Mouse (Mus musculus) neural tube, embryonic 12.5 days (tissue): ENCODE measurements around the gene Gngt2. TPM values are rescaled to one million over a fixed set of nuclear protein-coding genes. Genes with fewer than 3 reads are reported as not detected.
A peak's percentile ranks its signal among the peaks of the same experiment; 100 is the strongest.

Experiments used
- ATAC-seq: fragments of 200-750 bp; cut with Nextera tagmentation; 2 replicates; pipeline ENCODE4 v1.8.0; 2017; ENCODE audit warnings: low read depth, mild to moderate bottlenecking, moderate TSS enrichment, moderate library complexity; ENCODE audit not compliant: low FRiP score
- H3K27ac ChIP-seq: fragments of 300-500 bp; sonication (generic); 2 replicates; pipeline ENCODE4 v1.5.1; 2016
- H3K27me3 ChIP-seq: fragments of 300-500 bp; sonication (generic); replicated peaks from 2 replicates; pipeline ENCODE4 v1.6.1; 2016; ENCODE audit warnings: mild to moderate bottlenecking
- H3K36me3 ChIP-seq: fragments of 300-500 bp; sonication (generic); 2 replicates; pipeline ENCODE4 v1.6.1; 2016; ENCODE audit warnings: mild to moderate bottlenecking
- H3K4me1 ChIP-seq: fragments of 300-500 bp; sonication (generic); 2 replicates; pipeline ENCODE4 v1.6.1; 2016
- H3K4me2 ChIP-seq: fragments of 300-500 bp; sonication (generic); replicated peaks from 2 replicates; pipeline ENCODE4 v1.6.1; 2016; ENCODE audit warnings: mild to moderate bottlenecking
- H3K4me3 ChIP-seq: fragments of 300-500 bp; sonication (generic); 2 replicates; pipeline ENCODE4 v1.5.1; 2016
- H3K9ac ChIP-seq: fragments of 300-500 bp; sonication (generic); 2 replicates; pipeline ENCODE4 v1.6.1; 2016; ENCODE audit warnings: mild to moderate bottlenecking
- H3K9me3 ChIP-seq: fragments of 300-500 bp; sonication (generic); 2 replicates; pipeline ENCODE4 v1.6.1; 2016; ENCODE audit warnings: mild to moderate bottlenecking
- WGBS: fragments of 180-500 bp; shearing (Covaris S2); methylation state at CpG from one replicate; pipeline ENCODE4 v1.1.7; 2016; 5-methylcytosine and 5-hydroxymethylcytosine counted together
- polyA plus RNA-seq: library from polyadenylated mRNA; unstranded; fragments of >200 nt; fragmentation: Nextera tagmentation; extraction: Ambion mirVana; gene quantifications from 2 replicates; pipeline ENCODE4 v1.2.1, GENCODE M21; 2016

Gene Gngt2
- polyA plus RNA-seq, 1 experiment from 2014 or later, result 5.3 TPM

- Histone ChIP-seq H3K4me2 (no peak overlapping the region), H3K27me3 (peaks cover 75% of the 10 kb centered on the region), H3K9ac (no peak overlapping the region), H3K4me1 (peaks cover 22% of the 10 kb centered on the region), H3K9me3 (no peaks in the 10 kb centered on the region), H3K4me3 (no peak overlapping the region), H3K27ac (no peak overlapping the region), H3K36me3 (no peaks in the 10 kb centered on the region)
- ATAC-seq, result no peak
- WGBS, result 26% methylated on average over 15 of the region's 15 CpGs
Measured at GRCm38 (mm10) chr11:95834742-95835710, 2.0 kb upstream of the Gngt2 start.

DNA sequence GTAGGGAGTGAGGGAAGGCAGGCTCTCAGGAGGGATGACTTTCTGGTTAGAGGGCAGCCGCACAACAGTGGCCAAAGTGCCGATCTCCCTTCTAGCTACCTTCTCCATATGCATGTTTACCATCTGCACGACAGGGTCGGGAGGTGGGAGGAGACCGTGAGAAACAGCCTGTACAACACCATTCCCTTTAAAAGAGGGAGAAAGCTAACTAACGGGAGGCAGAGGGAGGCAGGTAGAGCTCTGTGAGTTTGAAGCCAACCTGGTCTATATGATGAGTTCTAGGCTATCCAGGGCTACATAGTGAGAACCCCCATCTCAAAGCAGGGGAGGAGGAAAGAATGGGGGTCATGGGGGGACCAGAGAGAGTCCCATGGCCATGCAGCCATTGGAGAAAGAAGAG, 1.2 kb upstream of the Gngt2 start:
- 40% methylated on average over 6 of the region's 6 CpGs for WGBS
- H3K27me3 ChIP-seq, result peaks cover 67% of the 10 kb centered on the region
- peaks cover 16% of the 10 kb centered on the region for H3K4me1 ChIP-seq
- no peaks in the 10 kb centered on the region for H3K9me3 ChIP-seq
- no peak for ATAC-seq
- no peak overlapping the region for H3K27ac ChIP-seq
- H3K9ac ChIP-seq, result no peak overlapping the region
- no peak overlapping the region for H3K4me2 ChIP-seq
- no peaks in the 10 kb centered on the region for H3K36me3 ChIP-seq
- no peak overlapping the region for H3K4me3 ChIP-seq

DNA sequence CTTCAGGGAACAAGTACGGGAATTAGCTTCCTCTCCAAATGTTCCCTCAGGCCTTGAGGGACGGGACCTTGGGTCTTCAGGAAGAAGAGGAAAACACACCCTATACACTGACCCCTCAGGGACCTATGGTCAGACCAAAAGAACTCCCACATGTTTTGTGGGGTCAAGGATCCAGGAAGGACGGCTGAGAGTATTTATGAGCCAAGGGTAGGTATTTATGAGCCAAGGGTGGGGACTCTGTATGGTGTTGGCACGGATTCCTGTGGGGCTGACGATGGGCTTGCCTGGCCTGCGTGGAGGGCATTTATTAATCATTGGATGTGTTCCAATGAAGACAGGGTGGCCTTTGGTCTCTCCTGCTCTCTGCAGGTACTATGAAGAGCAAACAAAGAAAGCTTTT, 583 bp upstream of the Gngt2 start:
- Histone ChIP-seq H3K4me1 (peaks cover 10% of the 10 kb centered on the region), H3K9me3 (no peaks in the 10 kb centered on the region), H3K27me3 (peaks cover 61% of the 10 kb centered on the region), H3K9ac (no peak overlapping the region), H3K27ac (no peak overlapping the region), H3K4me3 (no peak overlapping the region), H3K4me2 (no peak overlapping the region), H3K36me3 (no peaks in the 10 kb centered on the region)
- WGBS, result 57% methylated on average over 6 of the region's 6 CpGs
- ATAC-seq, result no peak

- 77% methylated on average over 4 of the region's 4 CpGs for WGBS
- ATAC-seq, result no peak
- Histone ChIP-seq H3K4me2 (no peak overlapping the region), H3K27me3 (peaks cover 43% of the 10 kb centered on the region), H3K9me3 (no peaks in the 10 kb centered on the region), H3K4me3 (no peak overlapping the region), H3K27ac (no peak overlapping the region), H3K36me3 (no peaks in the 10 kb centered on the region), H3K9ac (no peak overlapping the region), H3K4me1 (peaks cover 7% of the 10 kb centered on the region)
Measured at GRCm38 (mm10) chr11:95838598-95838997, 1.6 kb downstream of the Gngt2 start.

DNA sequence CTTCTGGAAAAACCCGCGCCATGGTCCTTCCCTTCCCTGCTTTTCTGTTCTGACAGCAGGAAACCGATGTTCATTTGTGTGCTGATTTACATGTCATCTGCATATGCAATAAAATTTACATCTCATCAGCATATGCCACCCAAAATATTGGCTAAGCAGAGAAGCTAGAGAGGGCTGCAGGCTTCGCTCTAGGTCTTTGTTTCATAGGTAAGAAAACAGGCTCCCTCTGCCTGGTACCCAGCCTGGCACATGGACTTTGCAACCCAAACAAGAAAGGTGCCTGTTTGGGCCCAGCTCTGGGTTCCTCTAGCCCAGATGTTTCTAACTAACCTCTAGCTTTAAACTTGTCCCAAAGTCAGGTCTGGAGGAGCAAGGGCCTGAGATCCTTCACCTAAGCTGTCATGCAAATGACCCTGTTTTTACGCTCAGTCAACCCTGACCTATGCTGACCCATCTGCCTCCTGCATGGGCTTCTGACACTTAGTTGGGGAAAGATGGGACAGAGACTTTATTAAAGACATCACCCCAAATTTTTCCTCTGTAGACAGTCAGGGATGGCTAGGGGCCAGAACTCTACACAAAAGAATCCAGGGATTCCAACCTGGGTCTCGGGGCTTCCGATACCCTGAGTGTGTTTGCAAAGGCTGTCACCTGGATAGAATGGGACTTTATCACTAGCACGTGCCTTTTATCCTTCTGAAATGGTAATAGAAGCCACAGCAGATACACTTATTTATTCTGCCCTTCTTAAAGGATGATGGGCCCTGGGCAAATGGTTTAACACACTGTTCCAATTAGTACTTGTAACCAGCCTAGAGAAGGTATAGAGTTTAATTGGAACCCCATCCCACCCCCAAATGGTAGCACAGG, 2.2 kb downstream of the Gngt2 start:
- H3K27ac ChIP-seq, result no peak overlapping the region
- H3K27me3 ChIP-seq, result peaks cover 36% of the 10 kb centered on the region
- no peaks in the 10 kb centered on the region for H3K36me3 ChIP-seq
- ATAC-seq, result no peak
- no peak overlapping the region for H3K4me3 ChIP-seq
- no peaks in the 10 kb centered on the region for H3K9me3 ChIP-seq
- H3K9ac ChIP-seq, result no peak overlapping the region
- H3K4me1 ChIP-seq, result peaks cover 2% of the 10 kb centered on the region
- 72% methylated on average over 8 of the region's 8 CpGs for WGBS
- no peak overlapping the region for H3K4me2 ChIP-seq

- Histone ChIP-seq H3K27ac (no peak overlapping the region), H3K27me3 (peaks cover 20% of the 10 kb centered on the region), H3K4me2 (no peak overlapping the region), H3K36me3 (no peaks in the 10 kb centered on the region), H3K4me3 (no peak overlapping the region), H3K9me3 (no peaks in the 10 kb centered on the region), H3K4me1 (no peaks in the 10 kb centered on the region), H3K9ac (no peak overlapping the region)
- 73% methylated on average over 5 of the region's 5 CpGs for WGBS
- no peak for ATAC-seq
Measured at GRCm38 (mm10) chr11:95840694-95841497, 3.9 kb downstream of the Gngt2 start.

DNA sequence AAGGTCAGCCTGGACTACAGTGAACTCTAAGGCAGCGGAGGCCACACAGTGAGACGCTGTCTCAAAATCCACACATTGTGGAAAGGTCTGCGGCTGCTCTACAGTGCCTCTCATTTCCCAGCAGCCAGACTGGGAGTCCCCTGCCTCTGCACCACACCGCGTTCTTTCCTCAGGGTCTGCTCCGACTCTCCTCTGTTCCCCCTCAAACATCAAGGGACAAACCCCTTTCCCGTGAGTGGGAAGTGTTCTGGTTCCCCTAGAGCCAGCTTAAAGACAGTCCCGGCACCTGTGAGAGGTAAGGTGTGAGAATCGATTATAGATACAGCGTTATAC, 4.4 kb downstream of the Gngt2 start:
- H3K27me3 ChIP-seq, result peaks cover 14% of the 10 kb centered on the region
- WGBS, result 61% methylated on average over 10 of the region's 10 CpGs
- H3K4me3 ChIP-seq, result no peak overlapping the region
- H3K4me2 ChIP-seq, result peak overlapping the region; percentile 22; the same call in 1 of the 2 replicates
- no peak overlapping the region for H3K9ac ChIP-seq
- no peaks in the 10 kb centered on the region for H3K36me3 ChIP-seq
- H3K9me3 ChIP-seq, result no peaks in the 10 kb centered on the region
- no peak overlapping the region for H3K27ac ChIP-seq
- no peaks in the 10 kb centered on the region for H3K4me1 ChIP-seq
- ATAC-seq, result no peak

DNA sequence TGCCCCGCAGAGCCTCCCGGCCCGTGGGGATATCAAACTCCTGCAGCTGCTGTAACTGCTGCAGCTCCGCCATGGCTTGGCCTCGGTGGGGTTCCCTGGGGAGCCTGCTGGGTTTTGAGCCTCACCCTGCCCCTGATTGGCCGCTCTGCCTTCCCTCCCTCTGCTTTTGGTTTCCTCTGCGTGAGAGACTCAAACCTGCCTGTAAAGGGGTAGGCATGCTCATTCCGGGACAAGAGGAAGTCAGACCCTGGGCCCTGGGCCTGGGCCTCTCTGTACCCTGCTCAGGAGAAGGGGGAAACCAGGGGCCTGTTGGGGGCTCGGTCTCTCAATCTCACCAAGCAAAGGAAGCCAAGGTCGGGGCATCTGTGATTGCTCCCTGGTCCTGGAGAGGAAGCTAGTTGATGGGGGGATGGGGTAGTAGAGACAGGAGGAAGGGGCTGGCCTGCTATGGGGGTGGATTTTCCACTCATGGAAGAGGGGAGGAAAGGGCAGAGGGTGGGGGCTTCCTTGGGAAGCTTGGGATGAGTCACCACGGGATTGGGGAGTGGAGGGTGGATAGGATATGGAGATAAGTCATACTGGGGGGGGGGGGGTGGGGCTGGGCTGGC, 5.2 kb downstream of the Gngt2 start, which contains the start of gene Abi3:
TSS of gene Abi3 (minus strand) at position 403 of the 608 bp plus-strand sequence.
- no peak within 1 kb of the TSS for H3K4me3 ChIP-seq
- no peak within 1 kb of the TSS for H3K9ac ChIP-seq
- H3K27ac ChIP-seq, result no peak within 1 kb of the TSS
- no peak for ATAC-seq
- WGBS, result 12% methylated on average over 11 of the region's 11 CpGs
- H3K36me3 ChIP-seq, result no peaks in the 10 kb centered on the region
- H3K4me2 ChIP-seq, result peak within 1 kb of the TSS; percentile 22; the same call in 1 of the 2 replicates
- H3K9me3 ChIP-seq, result no peaks in the 10 kb centered on the region
- no peaks in the 10 kb centered on the region for H3K4me1 ChIP-seq
- H3K27me3 ChIP-seq, result peaks cover 8% of the 10 kb centered on the region

DNA sequence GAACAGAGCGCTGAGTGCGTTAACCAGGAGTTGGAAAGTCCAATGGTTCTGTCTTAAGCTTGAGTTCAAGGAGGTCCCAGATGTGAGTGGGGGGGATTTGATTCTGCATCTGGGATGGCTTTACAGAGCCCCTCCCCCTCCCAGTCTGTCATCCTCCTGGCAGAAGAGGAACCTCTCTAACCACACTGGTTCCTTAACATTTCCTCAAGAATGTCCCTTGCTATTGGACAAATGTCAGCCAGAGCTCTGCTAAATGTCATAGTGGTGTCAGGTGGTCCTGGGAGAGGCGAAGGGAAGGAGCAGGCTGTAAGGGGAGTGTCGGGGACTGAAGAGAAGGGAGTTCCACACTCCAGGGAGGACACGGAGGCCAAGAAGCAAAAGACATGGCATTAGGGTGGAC, 5.9 kb downstream of the Gngt2 start:
- Histone ChIP-seq H3K9ac (no peak overlapping the region), H3K4me3 (no peak overlapping the region), H3K36me3 (no peaks in the 10 kb centered on the region), H3K27ac (no peak overlapping the region), H3K27me3 (peaks cover 3% of the 10 kb centered on the region; the same call in 1 of the 2 replicates), H3K4me2 (no peak overlapping the region), H3K9me3 (no peaks in the 10 kb centered on the region), H3K4me1 (no peaks in the 10 kb centered on the region)
- no peak for ATAC-seq
- 75% methylated on average over 5 of the region's 5 CpGs for WGBS

DNA sequence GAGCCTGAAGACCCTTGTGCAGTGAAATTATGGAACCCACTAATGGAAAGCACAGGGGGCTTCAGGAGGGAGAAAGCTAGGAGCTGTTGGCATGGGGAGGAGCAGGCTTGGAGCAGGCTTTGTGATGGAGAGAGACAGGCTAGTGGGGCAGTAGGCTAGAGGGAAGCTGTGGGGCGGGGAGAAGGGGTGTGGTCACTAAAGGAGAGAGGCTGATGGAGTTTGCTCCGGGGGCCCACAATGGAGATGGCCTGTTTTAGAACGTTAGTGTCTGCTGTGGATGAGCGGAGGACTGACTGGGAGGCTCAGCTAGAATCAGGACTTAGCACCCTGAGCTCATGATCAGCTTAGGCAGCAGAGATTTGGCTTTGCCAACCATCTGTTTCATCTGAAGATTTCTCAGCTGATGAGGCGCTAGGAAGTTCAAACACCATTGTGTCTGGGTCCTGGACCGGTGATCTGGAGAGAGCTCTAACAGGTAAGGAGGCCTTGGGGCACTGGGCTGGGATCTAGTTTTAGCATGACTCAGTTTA, 6.5 kb downstream of the Gngt2 start:
- H3K4me1 ChIP-seq, result no peaks in the 10 kb centered on the region
- H3K4me2 ChIP-seq, result no peak overlapping the region
- 53% methylated on average over 6 of the region's 6 CpGs for WGBS
- peaks cover 3% of the 10 kb centered on the region; the same call in 1 of the 2 replicates for H3K27me3 ChIP-seq
- H3K36me3 ChIP-seq, result no peaks in the 10 kb centered on the region
- no peaks in the 10 kb centered on the region for H3K9me3 ChIP-seq
- H3K4me3 ChIP-seq, result no peak overlapping the region
- no peak overlapping the region for H3K27ac ChIP-seq
- no peak for ATAC-seq
- no peak overlapping the region for H3K9ac ChIP-seq

GRCm38 (mm10) chr11:95844935-95845334, 7.9 kb downstream of the Gngt2 start:
- 74% methylated on average over 4 of the region's 4 CpGs for WGBS
- H3K4me2 ChIP-seq, result no peak overlapping the region
- no peak overlapping the region for H3K4me3 ChIP-seq
- peaks cover 3% of the 10 kb centered on the region; the same call in 1 of the 2 replicates for H3K27me3 ChIP-seq
- H3K4me1 ChIP-seq, result no peaks in the 10 kb centered on the region
- no peaks in the 10 kb centered on the region for H3K36me3 ChIP-seq
- no peak overlapping the region for H3K27ac ChIP-seq
- H3K9ac ChIP-seq, result no peak overlapping the region
- H3K9me3 ChIP-seq, result no peaks in the 10 kb centered on the region
- ATAC-seq, result no peak
